Mouse (Mus musculus): ENCODE measurements around the gene A4gnt. TPM values are rescaled to one million over a fixed set of nuclear protein-coding genes. Genes with fewer than 3 reads are reported as not detected.

Gene A4gnt
- total RNA-seq, 2 experiments from 2014 or later = not detected

- peak; percentile 30 to 49 for DNase-seq (ENCODE audit: low spot score in 2 of 2)
- intact Hi-C loops (cut with DNase I) = loop anchor here (5.0 kb wide), 1 partner anchor 43 kb away; no protein-coding TSS in a partner anchor
Measured at GRCm38 (mm10) chr9:99630528-99631125, 18.3 kb downstream of the A4gnt start.

DNA sequence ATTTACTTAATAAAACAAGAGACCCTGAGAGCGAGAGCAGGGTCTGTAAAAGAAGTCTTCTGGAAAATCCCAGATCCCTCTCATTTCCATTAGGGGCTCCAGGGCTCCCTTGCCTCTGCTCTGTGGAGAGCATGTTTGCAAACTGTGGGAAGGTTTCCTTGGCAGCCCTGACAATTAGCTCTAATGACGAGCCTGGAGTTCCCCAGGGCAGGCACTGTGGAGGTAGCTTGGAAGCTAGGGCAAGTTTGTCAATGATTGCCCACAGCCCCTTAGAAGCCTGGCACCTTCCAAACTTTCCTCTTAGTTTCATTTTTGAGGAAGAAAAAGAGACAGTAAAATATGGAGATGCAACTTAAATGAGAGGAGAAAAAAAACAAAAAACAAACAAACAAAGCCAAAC, 19.5 kb downstream of the A4gnt start:
- intact Hi-C loops (cut with DNase I) = loop anchor here (5.0 kb wide), 1 partner anchor 44 kb away; no protein-coding TSS in a partner anchor
- DNase-seq (ENCODE audit: low spot score in 2 of 2) = peak in 1 of 2 experiments; percentile 36

DNA sequence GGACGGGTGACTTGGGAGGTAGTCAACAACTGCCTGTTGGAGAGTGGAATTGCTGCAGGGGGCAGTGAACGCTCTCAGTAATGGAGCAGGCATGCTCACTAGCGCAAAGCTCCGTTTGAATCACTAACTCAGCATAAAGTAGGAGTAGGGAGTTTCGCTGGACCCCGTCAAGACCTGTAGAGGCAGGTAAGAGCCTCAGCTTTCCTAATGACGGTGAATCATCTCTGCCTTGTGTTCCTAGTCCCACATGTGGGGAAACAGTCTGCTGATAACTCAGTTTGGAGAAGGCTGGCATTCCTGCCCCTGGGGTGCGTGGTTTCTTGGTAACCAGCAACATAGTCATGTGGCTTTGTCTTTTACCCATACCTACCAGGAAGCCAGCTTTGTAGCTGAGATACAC, 20.0 kb downstream of the A4gnt start:
- no peak for DNase-seq (ENCODE audit: low spot score in 2 of 2)
- intact Hi-C loops (cut with DNase I) = loop anchor here (5.0 kb wide), 1 partner anchor 45 kb away; no protein-coding TSS in a partner anchor

GRCm38 (mm10) chr9:99636776-99637175, 24.5 kb downstream of the A4gnt start:
- DNase-seq (ENCODE audit: low spot score in 2 of 2) = no peak
- intact Hi-C loops (cut with DNase I) = no loop called here

DNA sequence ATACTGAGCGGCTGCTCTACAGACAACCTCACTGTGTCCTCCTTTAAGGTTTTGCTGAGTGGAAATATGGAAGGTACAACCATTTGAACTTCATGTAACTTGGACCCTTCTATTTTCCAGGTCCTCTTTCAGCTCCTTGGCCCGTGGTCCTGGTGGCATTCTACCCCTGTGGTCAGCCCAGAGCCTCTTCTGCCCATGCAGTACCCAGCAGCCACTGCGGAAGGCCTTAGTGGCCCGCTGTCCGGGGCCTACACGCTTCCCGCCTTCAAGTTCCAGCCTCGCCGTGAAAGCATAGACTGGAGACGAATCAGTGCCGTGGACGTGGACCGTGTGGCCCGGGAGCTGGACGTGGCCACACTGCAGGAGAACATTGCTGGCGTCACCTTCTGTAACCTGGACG, 24.9 kb downstream of the A4gnt start:
- intact Hi-C loops (cut with DNase I) = no loop called here

DNA sequence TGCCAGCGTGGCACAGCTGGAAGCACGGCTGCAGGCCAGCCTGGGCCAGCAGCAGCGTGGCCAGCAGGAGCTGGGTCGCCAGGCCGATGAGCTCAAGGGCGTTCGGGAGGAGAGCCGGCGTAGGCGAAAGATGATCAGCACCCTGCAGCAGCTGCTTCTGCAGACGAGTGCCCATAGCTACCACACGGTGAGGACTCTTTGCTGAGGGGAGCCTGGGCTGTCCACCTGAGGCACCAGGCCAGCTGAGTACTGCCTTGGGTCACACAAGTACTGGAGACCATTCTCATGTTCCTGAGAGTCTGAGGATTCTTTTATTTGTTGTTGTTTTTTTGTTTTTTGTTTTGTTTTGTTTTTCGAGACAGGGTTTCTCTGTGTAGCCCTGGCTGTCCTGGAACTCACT, 25.4 kb downstream of the A4gnt start:
- intact Hi-C loops (cut with DNase I) = no loop called here
- DNase-seq (ENCODE audit: low spot score in 2 of 2) = no peak

More for the DNA sequence above, 24.9 kb downstream of the A4gnt start:
- DNase-seq (ENCODE audit: low spot score in 2 of 2) = no peak

DNA sequence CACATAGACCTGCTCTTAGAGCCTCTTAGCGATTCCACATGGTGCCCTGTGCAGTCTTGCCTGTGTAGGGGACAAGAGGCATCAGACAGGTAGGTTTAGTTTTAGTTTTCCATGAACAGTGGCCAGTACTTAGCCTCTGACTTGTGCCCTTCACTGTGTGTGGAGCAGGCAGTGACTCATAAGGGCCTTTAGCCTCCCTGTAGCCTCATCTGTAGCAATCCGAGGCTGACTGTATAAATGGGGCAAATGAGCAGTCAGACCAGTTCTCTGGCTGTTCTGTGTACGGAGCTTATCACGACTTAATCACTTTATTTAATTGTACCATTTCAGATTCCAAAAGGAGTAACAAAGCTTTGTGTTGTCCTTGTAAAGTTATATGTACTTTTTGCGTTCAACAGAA, 27.7 kb downstream of the A4gnt start:
- intact Hi-C loops (cut with DNase I) = no loop called here
- no peak for DNase-seq (ENCODE audit: low spot score in 2 of 2)

- intact Hi-C loops (cut with DNase I) = no loop called here
- DNase-seq (ENCODE audit: low spot score in 2 of 2) = no peak
Measured at GRCm38 (mm10) chr9:99645416-99645815, 33.1 kb downstream of the A4gnt start.

- intact Hi-C loops (cut with DNase I) = no loop called here
- DNase-seq (ENCODE audit: low spot score in 2 of 2) = no peak
Measured at GRCm38 (mm10) chr9:99646102-99646501, 33.8 kb downstream of the A4gnt start.

DNA sequence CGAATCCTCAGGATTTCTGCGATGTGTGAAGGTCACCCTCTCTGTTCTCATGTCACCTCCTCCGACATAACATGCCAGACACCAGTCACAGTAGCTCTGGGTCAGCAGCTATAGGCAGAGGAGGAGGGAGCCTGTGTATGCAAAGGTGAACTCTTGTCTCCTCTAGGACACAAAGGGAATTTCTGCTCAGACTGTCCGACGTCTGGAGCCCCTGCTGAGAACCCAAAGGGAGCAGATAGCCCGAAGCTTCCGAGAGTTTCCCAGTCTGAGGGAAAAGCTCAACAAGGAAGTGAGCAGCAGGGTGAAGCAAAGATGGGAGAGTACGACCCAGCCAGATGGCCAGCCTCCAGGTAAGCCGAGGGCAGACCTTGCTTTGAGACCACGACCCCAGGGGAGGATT, 48.5 kb downstream of the A4gnt start:
- intact Hi-C loops (cut with DNase I) = loop anchor here (5.0 to 10.0 kb wide), 2 partner anchors 73 to 196 kb away; no protein-coding TSS in a partner anchor

GRCm38 (mm10) chr9:99661606-99662166, 49.4 kb downstream of the A4gnt start:
- intact Hi-C loops (cut with DNase I) = loop anchor here (5.0 to 10.0 kb wide), 2 partner anchors 74 to 197 kb away; no protein-coding TSS in a partner anchor
- DNase-seq (ENCODE audit: low spot score in 2 of 2) = no peak

More for the DNA sequence above, 48.5 kb downstream of the A4gnt start:
- DNase-seq (ENCODE audit: low spot score in 2 of 2) = no peak

- DNase-seq (ENCODE audit: low spot score in 2 of 2) = peak; percentile 76 to 80
- intact Hi-C loops (cut with DNase I) = loop anchor here (5.0 to 10.0 kb wide), 2 partner anchors 75 to 198 kb away; no protein-coding TSS in a partner anchor
Measured at GRCm38 (mm10) chr9:99662406-99662805, 50.1 kb downstream of the A4gnt start.

GRCm38 (mm10) chr9:99662887-99663286, 50.6 kb downstream of the A4gnt start:
- no peak for DNase-seq (ENCODE audit: low spot score in 2 of 2)

DNA sequence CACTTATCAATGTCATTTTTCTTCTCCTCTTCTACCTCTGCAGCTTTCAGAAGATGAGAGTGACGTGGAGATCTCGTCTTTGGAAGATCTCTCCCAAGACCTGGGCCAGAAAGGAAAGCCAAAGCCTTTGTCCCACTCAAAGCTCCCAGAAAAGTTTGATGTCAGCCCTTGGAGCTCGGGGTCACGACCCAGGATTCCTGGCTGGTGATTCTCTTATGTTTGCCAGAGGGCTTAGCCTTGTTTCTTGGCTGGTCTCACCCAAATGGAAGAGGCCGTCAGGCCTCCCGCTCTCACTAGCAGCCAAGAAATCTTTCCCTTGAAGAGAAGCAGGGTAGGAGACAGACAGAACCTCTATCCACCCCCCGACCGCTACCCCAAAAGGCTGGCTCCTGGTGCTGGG, 55.3 kb downstream of the A4gnt start:
- intact Hi-C loops (cut with DNase I) = loop anchor here (10.0 kb wide), 1 partner anchor 203 kb away; no protein-coding TSS in a partner anchor

More at GRCm38 (mm10) chr9:99662887-99663286, 50.6 kb downstream of the A4gnt start:
- intact Hi-C loops (cut with DNase I) = loop anchor here (5.0 to 10.0 kb wide), 2 partner anchors 76 to 198 kb away; no protein-coding TSS in a partner anchor

DNA sequence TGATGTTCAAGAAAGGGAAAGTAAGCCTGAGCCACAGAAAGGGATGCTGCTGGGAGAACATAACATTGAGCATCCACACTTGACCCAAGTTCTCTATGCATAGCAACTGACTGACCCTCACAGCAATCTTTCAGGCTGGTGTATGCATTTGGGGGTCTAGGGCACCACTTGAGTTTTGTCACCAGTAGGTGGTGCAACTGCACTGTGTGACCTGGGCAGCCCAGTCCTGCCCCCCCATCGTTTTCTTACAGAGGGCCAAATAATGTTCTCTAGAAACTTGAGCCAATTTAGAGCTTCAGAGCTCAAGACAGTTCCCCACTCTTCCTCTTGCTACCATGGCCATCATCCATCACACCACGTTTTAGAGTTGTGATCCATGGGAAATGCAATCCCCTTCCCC, 59.3 kb downstream of the A4gnt start:
- intact Hi-C loops (cut with DNase I) = no loop called here
- no peak for DNase-seq (ENCODE audit: low spot score in 2 of 2)

More for the DNA sequence above, 55.3 kb downstream of the A4gnt start:
- no peak for DNase-seq (ENCODE audit: low spot score in 2 of 2)

Other genes with a start within 250 kb of the A4gnt start
- gene Mras, start 175.1 kb upstream of the A4gnt start, total RNA-seq (2021) = 100 to 1,000 TPM; 146 to 154 TPM
- not detected for gene Nme9, start 161.0 kb upstream of the A4gnt start, total RNA-seq (2021)
- 10 to 100 TPM; 51.2 to 54.6 TPM for gene Armc8, start 43.6 kb upstream of the A4gnt start, total RNA-seq (2021)
- gene Dbr1, start 36.7 kb upstream of the A4gnt start, total RNA-seq (2021) = 10 to 100 TPM; 10.7 to 11.5 TPM
- gene Dzip1l, start 17.0 kb downstream of the A4gnt start, total RNA-seq (2021) = 10 to 100 TPM; 23.8 to 32.3 TPM
- gene Cldn18, start 104.8 kb downstream of the A4gnt start, total RNA-seq (2021) = not detected